Mouse (Mus musculus) spleen, adult 2 months (tissue): ENCODE data around the gene Szrd1.

Experiments
- CTCF ChIP-seq: fragments of 200-500 bp; IDR thresholded peaks from 2 replicates; pipeline ENCODE4 v1.5.1; 2011; ENCODE audit warnings: mild to moderate bottlenecking, inconsistent platforms; ENCODE audit not compliant: insufficient read depth, insufficient read length, insufficient replicate concordance; ENCODE audit errors: extremely low read depth
- POLR2A ChIP-seq: fragments of 200-500 bp; IDR thresholded peaks from 2 replicates; pipeline ENCODE4 v1.6.1; 2011; ENCODE audit warnings: low read depth, low read length, inconsistent platforms

GRCm38 (mm10) chr4:141148009-141148801 lies 8.6 kb upstream of the Szrd1 start:
- TF ChIP-seq POLR2A (no peak), CTCF (no peak)
